Mouse (Mus musculus): Measurements from ENCODE around the gene Ddx31. TPM values are rescaled to one million over a fixed set of nuclear protein-coding genes. Genes with fewer than 3 reads are reported as not detected.

The Ddx31 gene
- total and polyA plus RNA-seq, 3 experiments: 20.9 to 26.0 TPM; not detected in 1

DNA sequence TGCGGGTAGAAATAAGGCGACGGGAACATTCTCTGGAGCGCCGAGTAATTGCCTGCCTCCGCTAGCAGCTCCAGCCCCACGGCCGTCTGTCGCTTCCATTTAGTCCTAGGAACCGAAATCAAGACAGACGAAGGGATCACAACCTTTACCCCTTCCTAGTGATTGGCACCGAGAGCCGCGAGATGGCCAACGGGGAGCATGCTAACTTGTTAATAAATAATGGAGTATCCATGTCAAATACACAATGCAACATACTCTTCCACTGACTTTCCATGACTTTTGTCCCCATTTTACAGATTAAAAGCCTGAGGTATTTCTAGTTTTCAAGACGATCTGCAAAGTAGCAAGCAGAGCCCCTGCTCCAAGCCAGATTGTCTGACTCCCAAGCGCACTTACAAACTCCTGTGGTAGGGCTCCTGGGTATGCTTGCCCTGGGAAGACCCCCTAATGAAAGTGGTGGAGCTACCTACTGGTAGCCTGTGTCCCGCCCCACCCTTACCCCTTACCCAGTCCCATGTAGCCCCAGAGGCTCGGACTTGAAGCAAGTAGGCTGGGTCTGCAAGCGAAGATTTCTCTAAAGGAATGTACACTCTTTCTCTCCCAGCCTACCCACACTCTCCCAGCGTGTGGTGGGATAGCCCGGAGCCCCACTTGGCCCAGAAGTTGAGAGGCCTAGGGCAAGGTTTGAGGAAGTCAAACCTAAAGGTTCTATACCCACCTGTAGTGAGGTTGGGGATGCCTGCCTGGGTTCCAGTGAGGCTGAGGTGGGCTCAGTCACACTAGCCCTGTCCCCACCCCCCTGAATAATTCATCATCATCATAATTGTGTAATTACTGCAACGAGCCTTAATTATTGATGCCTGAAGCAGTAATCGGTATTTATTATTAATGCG, 69.9 kb downstream of the Ddx31 start:
- Histone ChIP-seq H3K9ac (ENCODE audit: control insufficient read depth, low read depth, low read length, poor library complexity, severe bottlenecking) (no peak overlapping the region), H3K4me3 (ENCODE audit: control insufficient read depth in 1 of 2, insufficient read depth in 1 of 2, low read depth in 2 of 2, low read length in 2 of 2) (no peak overlapping the region), H3K27ac (ENCODE audit: control insufficient read depth, low read depth, low read length) (no peak overlapping the region), H3K4me1 (ENCODE audit: control insufficient read depth in 1 of 2, insufficient read depth in 2 of 2, low read length in 2 of 2) (no peaks in the 10 kb centered on the region), H3K27me3 (ENCODE audit: control insufficient read depth in 1 of 2, insufficient read depth in 2 of 2, low read length in 2 of 2) (no peaks in the 10 kb centered on the region), H3K36me3 (ENCODE audit: control insufficient read depth in 1 of 2, insufficient read depth in 2 of 2, low read length in 2 of 2) (no peaks in the 10 kb centered on the region), H3K79me2 (ENCODE audit: control insufficient read depth, insufficient read depth, low read length, poor library complexity) (no peaks in the 10 kb centered on the region), H3K9me3 (replicated peaks; ENCODE audit: insufficient read depth, low read length) (no peaks in the 10 kb centered on the region)
- DNase-seq (ENCODE audit: low read depth, low spot score): no peak
- TF ChIP-seq CHD2 (IDR thresholded peaks at IDR 0.05; ENCODE audit: low read length): no peak
- no peak for TF ChIP-seq SMC3 (IDR thresholded peaks at IDR 0.05; ENCODE audit: low read depth, low read length)
- TF ChIP-seq MXI1 (IDR thresholded peaks at IDR 0.05; ENCODE audit: low read depth, low read length): no peak
- no peak for TF ChIP-seq RAD21 (IDR thresholded peaks at IDR 0.05; ENCODE audit: low read depth, low read length)
- no peak for TF ChIP-seq JUND (IDR thresholded peaks at IDR 0.05; ENCODE audit: low read depth, low read length)

DNA sequence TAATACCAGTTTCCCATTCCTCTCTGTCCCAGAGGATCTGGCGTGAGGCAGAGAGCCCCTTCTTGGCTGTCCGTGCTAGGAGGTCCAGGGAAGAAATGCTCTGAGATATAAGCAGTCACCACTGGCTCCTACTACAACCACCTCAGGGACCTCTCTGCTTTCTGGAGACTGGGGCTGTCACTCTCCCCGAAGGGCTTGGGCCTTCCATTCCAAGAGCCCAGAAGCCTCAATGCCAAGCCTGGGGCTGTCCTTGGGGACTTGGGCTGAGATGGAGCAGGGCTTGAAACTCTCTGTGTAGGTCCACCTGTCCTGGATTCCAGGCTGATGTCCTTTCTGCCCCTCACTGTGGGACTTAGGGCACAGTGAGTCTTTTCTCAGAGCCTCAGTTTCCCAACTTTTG, 70.7 kb downstream of the Ddx31 start:
- DNase-seq (ENCODE audit: low read depth, low spot score): no peak
- Histone ChIP-seq H3K9ac (ENCODE audit: control insufficient read depth, low read depth, low read length, poor library complexity, severe bottlenecking) (no peak overlapping the region), H3K27ac (ENCODE audit: control insufficient read depth, low read depth, low read length) (no peak overlapping the region), H3K27me3 (ENCODE audit: control insufficient read depth in 1 of 2, insufficient read depth in 2 of 2, low read length in 2 of 2) (no peaks in the 10 kb centered on the region), H3K36me3 (ENCODE audit: control insufficient read depth in 1 of 2, insufficient read depth in 2 of 2, low read length in 2 of 2) (no peaks in the 10 kb centered on the region), H3K79me2 (ENCODE audit: control insufficient read depth, insufficient read depth, low read length, poor library complexity) (no peaks in the 10 kb centered on the region), H3K9me3 (replicated peaks; ENCODE audit: insufficient read depth, low read length) (no peaks in the 10 kb centered on the region), H3K4me3 (ENCODE audit: control insufficient read depth in 1 of 2, insufficient read depth in 1 of 2, low read depth in 2 of 2, low read length in 2 of 2) (no peak overlapping the region), H3K4me1 (ENCODE audit: control insufficient read depth in 1 of 2, insufficient read depth in 2 of 2, low read length in 2 of 2) (no peaks in the 10 kb centered on the region)
- TF ChIP-seq GABPA (IDR thresholded peaks at IDR 0.05; ENCODE audit: low read depth, low read length): no peak
- TF ChIP-seq BHLHE40 (IDR thresholded peaks at IDR 0.05; ENCODE audit: borderline replicate concordance, low read depth, low read length): no peak
- no peak for TF ChIP-seq NELFE (IDR thresholded peaks at IDR 0.05; ENCODE audit: low read depth, low read length)
- no peak for TF ChIP-seq ELF1 (IDR thresholded peaks at IDR 0.05; ENCODE audit: low read depth, low read length)
- TF ChIP-seq E2F4 (IDR thresholded peaks at IDR 0.05; ENCODE audit: borderline replicate concordance, low read depth, low read length): no peak
- TF ChIP-seq CHD2 (IDR thresholded peaks at IDR 0.05; ENCODE audit: low read length): no peak
- TF ChIP-seq RAD21 (IDR thresholded peaks at IDR 0.05; ENCODE audit: low read depth, low read length): no peak
- TF ChIP-seq MXI1 (IDR thresholded peaks at IDR 0.05; ENCODE audit: low read depth, low read length): no peak
- no peak for TF ChIP-seq SIN3A (IDR thresholded peaks at IDR 0.05; ENCODE audit: low read length)
- no peak for TF ChIP-seq HCFC1 (IDR thresholded peaks at IDR 0.05; ENCODE audit: low read depth, low read length)
- no peak for TF ChIP-seq ZKSCAN1 (IDR thresholded peaks at IDR 0.05; ENCODE audit: low read depth, low read length)
- no peak for TF ChIP-seq TCF12 (IDR thresholded peaks at IDR 0.05; ENCODE audit: low read depth, low read length)
- TF ChIP-seq ZNF384 (IDR thresholded peaks at IDR 0.05; ENCODE audit: low read depth, low read length): no peak
- no peak for TF ChIP-seq USF1 (IDR thresholded peaks at IDR 0.05; ENCODE audit: low read depth, low read length)
- TF ChIP-seq POLR2AphosphoS5 (IDR thresholded peaks at IDR 0.05; ENCODE audit: borderline replicate concordance, low read depth, low read length): no peak
- TF ChIP-seq MYC (IDR thresholded peaks at IDR 0.05; ENCODE audit: low read depth, low read length): no peak
- no peak for TF ChIP-seq GATA1 (IDR thresholded peaks at IDR 0.05; ENCODE audit: low read depth, low read length)
- no peak for TF ChIP-seq MAX (IDR thresholded peaks at IDR 0.05; ENCODE audit: low read length)

All from MEL (cell line).